Comparison of ENCODE assay signal across 9 mouse cellular contexts in genomic region chr12:79626555-79627080, GRCm38 (mm10).
DNase-seq lines count a peak whose midpoint lies in the region; ATAC-seq and TF ChIP-seq lines count a peak whose summit lies in the region.
"Had no signal": no experiment of that assay in that cellular context is flagged by ENCODE, and none has a peak within 500 bp of the region (broad histone marks: within the 10 kb centered on the region; RNA-seq: fewer than 3 reads in every experiment).

No protein-coding gene starts in this region.

- no peak overlapping the region for H3K4me2 ChIP-seq in hindbrain, embryonic 11.5 days (replicated peaks; ENCODE audit: low read depth, low read length)
- no peak overlapping the region for H3K4me2 ChIP-seq in midbrain, embryonic 12.5 days (replicated peaks)
- H3K4me2 ChIP-seq in midbrain, postnatal 0 days (ENCODE audit: low read depth, low read length, poor library complexity, severe bottlenecking) = no peak overlapping the region
- no peak overlapping the region for H3K4me2 ChIP-seq in heart, embryonic 16.5 days (ENCODE audit: low read depth, low read length)
- H3K4me2 ChIP-seq in stomach, embryonic 16.5 days (ENCODE audit: low read depth, low read length) = no peak overlapping the region

- no peak overlapping the region for H3K4me3 ChIP-seq in hindbrain, embryonic 10.5 days
- no peak overlapping the region for H3K4me3 ChIP-seq in hindbrain, embryonic 11.5 days (ENCODE audit: low read depth, low read length)
- H3K4me3 ChIP-seq in midbrain, embryonic 12.5 days = no peak overlapping the region
- no peak overlapping the region for H3K4me3 ChIP-seq in midbrain, postnatal 0 days (ENCODE audit: low read depth, low read length)
- no peak overlapping the region for H3K4me3 ChIP-seq in heart, embryonic 16.5 days (ENCODE audit: low read length)
- no peak overlapping the region for H3K4me3 ChIP-seq in stomach, embryonic 16.5 days (replicated peaks; ENCODE audit: low read length)
- H3K4me3 ChIP-seq: megakaryocyte, embryonic 14.5 days had no signal

- TF ChIP-seq CTCF in midbrain, postnatal 0 days (IDR thresholded peaks at IDR 0.05) = no peak

- no peak for DNase-seq in hindbrain, embryonic 10.5 days (ENCODE audit: low spot score)
- DNase-seq in hindbrain, embryonic 11.5 days (ENCODE audit: low spot score) = no peak
- no peak for DNase-seq in midbrain, postnatal 0 days (ENCODE audit: low spot score)
- DNase-seq: cerebellum, adult 9-11 months had no signal

- WGBS in hindbrain, embryonic 10.5 days = 42% methylated on average over 4 of the region's 4 CpGs
- WGBS in hindbrain, embryonic 11.5 days = 48% methylated on average over 4 of the region's 4 CpGs
- WGBS in midbrain, embryonic 12.5 days = 34% methylated on average over 4 of the region's 4 CpGs
- 43% methylated on average over 4 of the region's 4 CpGs for WGBS in midbrain, postnatal 0 days
- WGBS in heart, embryonic 16.5 days = 69% methylated on average over 4 of the region's 4 CpGs
- WGBS in stomach, embryonic 16.5 days = 65% methylated on average over 4 of the region's 4 CpGs

- H3K27me3 ChIP-seq in hindbrain, embryonic 10.5 days (ENCODE audit: insufficient read depth, poor library complexity, severe bottlenecking) = no peaks in the 10 kb centered on the region
- H3K27me3 ChIP-seq in hindbrain, embryonic 11.5 days (ENCODE audit: control insufficient read depth, insufficient read depth, low read length) = no peaks in the 10 kb centered on the region
- no peaks in the 10 kb centered on the region for H3K27me3 ChIP-seq in midbrain, embryonic 12.5 days
- no peaks in the 10 kb centered on the region for H3K27me3 ChIP-seq in midbrain, postnatal 0 days (ENCODE audit: insufficient read depth, low read length)
- no peaks in the 10 kb centered on the region for H3K27me3 ChIP-seq in heart, embryonic 16.5 days (ENCODE audit: control insufficient read depth, insufficient read depth, low read length)
- H3K27me3 ChIP-seq in stomach, embryonic 16.5 days (ENCODE audit: control insufficient read depth, insufficient read depth, low read length) = no peaks in the 10 kb centered on the region
- H3K27me3 ChIP-seq: megakaryocyte, embryonic 14.5 days had no signal

- H3K27ac ChIP-seq in hindbrain, embryonic 10.5 days = peak overlapping the region; percentile 74
- H3K27ac ChIP-seq in hindbrain, embryonic 11.5 days (ENCODE audit: low read depth, low read length) = no peak overlapping the region
- peak overlapping the region; percentile 49; the same call in 1 of the 2 replicates for H3K27ac ChIP-seq in midbrain, embryonic 12.5 days (replicated peaks)
- no peak overlapping the region for H3K27ac ChIP-seq in midbrain, postnatal 0 days (ENCODE audit: low read depth, low read length)
- peak overlapping the region; percentile 68 for H3K27ac ChIP-seq in heart, embryonic 16.5 days (ENCODE audit: low read length)
- peak overlapping the region; percentile 88 for H3K27ac ChIP-seq in stomach, embryonic 16.5 days (ENCODE audit: low read length)

- ATAC-seq in hindbrain, embryonic 11.5 days (ENCODE audit: low FRiP score) = no peak
- no peak for ATAC-seq in midbrain, embryonic 12.5 days (ENCODE audit: low FRiP score, low read depth)
- no peak for ATAC-seq in midbrain, postnatal 0 days (ENCODE audit: low FRiP score)
- no peak for ATAC-seq in heart, embryonic 16.5 days (replicated peaks; ENCODE audit: extremely low read depth, insufficient read depth, low FRiP score)
- no peak for ATAC-seq in stomach, embryonic 16.5 days (ENCODE audit: insufficient read depth, low FRiP score)
- no peak for ATAC-seq in inflammation-experienced regulatory T-cells, adult 6 months

- H3K36me3 ChIP-seq in hindbrain, embryonic 10.5 days = no peaks in the 10 kb centered on the region
- no peaks in the 10 kb centered on the region for H3K36me3 ChIP-seq in hindbrain, embryonic 11.5 days (ENCODE audit: control insufficient read depth, insufficient read depth, low read length)
- H3K36me3 ChIP-seq in midbrain, embryonic 12.5 days = no peaks in the 10 kb centered on the region
- no peaks in the 10 kb centered on the region for H3K36me3 ChIP-seq in midbrain, postnatal 0 days (ENCODE audit: insufficient read depth, low read length)
- no peaks in the 10 kb centered on the region for H3K36me3 ChIP-seq in heart, embryonic 16.5 days (ENCODE audit: control insufficient read depth, insufficient read depth)
- no peaks in the 10 kb centered on the region for H3K36me3 ChIP-seq in stomach, embryonic 16.5 days (ENCODE audit: control insufficient read depth, insufficient read depth, low read length)

- H3K4me1 ChIP-seq in hindbrain, embryonic 10.5 days (replicated peaks) = peaks cover 57% of the 10 kb centered on the region
- peaks cover 6% of the 10 kb centered on the region; the same call in 1 of the 2 replicates for H3K4me1 ChIP-seq in hindbrain, embryonic 11.5 days (replicated peaks; ENCODE audit: control insufficient read depth, insufficient read depth, low read length)
- peaks cover 37% of the 10 kb centered on the region for H3K4me1 ChIP-seq in midbrain, embryonic 12.5 days
- H3K4me1 ChIP-seq in midbrain, postnatal 0 days (ENCODE audit: insufficient read depth, low read length) = no peaks in the 10 kb centered on the region
- peaks cover 12% of the 10 kb centered on the region for H3K4me1 ChIP-seq in heart, embryonic 16.5 days (ENCODE audit: control insufficient read depth, insufficient read depth, low read length)
- peaks cover 17% of the 10 kb centered on the region for H3K4me1 ChIP-seq in stomach, embryonic 16.5 days (ENCODE audit: control insufficient read depth, insufficient read depth, low read length)

- no peak overlapping the region for H3K9ac ChIP-seq in hindbrain, embryonic 11.5 days (ENCODE audit: low read depth, low read length)
- H3K9ac ChIP-seq in midbrain, embryonic 12.5 days (replicated peaks) = no peak overlapping the region
- no peak overlapping the region for H3K9ac ChIP-seq in midbrain, postnatal 0 days (replicated peaks; ENCODE audit: low read length, poor library complexity, severe bottlenecking)
- no peak overlapping the region for H3K9ac ChIP-seq in heart, embryonic 16.5 days (ENCODE audit: low read length)
- peak overlapping the region; percentile 1; the same call in 1 of the 2 replicates for H3K9ac ChIP-seq in stomach, embryonic 16.5 days (ENCODE audit: low read length)

- H3K9me3 ChIP-seq in hindbrain, embryonic 10.5 days = no peaks in the 10 kb centered on the region
- H3K9me3 ChIP-seq in hindbrain, embryonic 11.5 days (ENCODE audit: control insufficient read depth, low read length) = no peaks in the 10 kb centered on the region
- no peaks in the 10 kb centered on the region for H3K9me3 ChIP-seq in midbrain, embryonic 12.5 days
- H3K9me3 ChIP-seq in midbrain, postnatal 0 days (ENCODE audit: low read length) = no peaks in the 10 kb centered on the region
- H3K9me3 ChIP-seq in heart, embryonic 16.5 days (replicated peaks; ENCODE audit: control insufficient read depth, low read length) = no peaks in the 10 kb centered on the region
- no peaks in the 10 kb centered on the region for H3K9me3 ChIP-seq in stomach, embryonic 16.5 days (replicated peaks; ENCODE audit: control insufficient read depth, low read length)
- H3K9me3 ChIP-seq: megakaryocyte, embryonic 14.5 days had no signal

Comparison
In these comparisons a context has a peak if more than half of its experiments do, and no peak if none do; other contexts are left out.
1. H3K27ac ChIP-seq: peak in hindbrain, embryonic 10.5 days (single experiment), midbrain, embryonic 12.5 days (single experiment), heart, embryonic 16.5 days (single experiment) and stomach, embryonic 16.5 days (single experiment); none in hindbrain, embryonic 11.5 days (single experiment) and midbrain, postnatal 0 days (single experiment).